Mouse (Mus musculus): ENCODE measurements at regions not wholly inside any gene's neighbourhood (a gene's known extent, or its start where the extent isn't known, plus 50 kb on each side); places are given as distances from the start of the nearest gene placed in this dataset.

DNA sequence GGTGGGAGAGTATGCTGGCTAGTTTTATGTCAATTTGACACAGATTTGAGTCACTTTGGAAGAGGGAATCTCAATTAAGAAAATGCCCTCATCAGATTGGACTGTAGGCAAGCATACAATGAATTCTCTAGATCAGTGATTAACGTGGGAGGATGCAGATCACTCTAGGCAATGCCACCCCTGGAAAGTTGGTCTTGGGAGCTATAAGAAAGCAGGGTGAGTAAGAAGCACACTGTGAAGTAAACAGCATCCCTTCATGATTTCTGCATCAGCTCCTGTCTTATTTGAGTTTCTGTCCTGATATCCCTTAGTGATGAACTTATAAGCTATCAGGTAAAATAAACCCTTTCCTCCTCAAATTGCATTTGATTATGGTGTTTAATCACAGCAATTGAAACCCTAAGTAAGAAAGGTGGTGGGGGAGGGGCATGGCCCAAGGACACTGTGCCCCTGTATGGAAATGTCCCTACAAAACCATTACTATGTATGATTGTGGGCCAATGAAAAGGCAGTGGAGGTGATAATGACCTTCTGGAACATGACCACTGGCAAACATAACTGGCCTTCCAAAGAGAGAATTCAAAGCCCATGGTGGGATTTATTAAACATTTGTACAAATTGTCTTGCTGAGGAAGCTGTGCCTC is 640.3 kb upstream of the Vstm2b start:
- DNase-seq (ENCODE audit: low spot score), result no peak

DNA sequence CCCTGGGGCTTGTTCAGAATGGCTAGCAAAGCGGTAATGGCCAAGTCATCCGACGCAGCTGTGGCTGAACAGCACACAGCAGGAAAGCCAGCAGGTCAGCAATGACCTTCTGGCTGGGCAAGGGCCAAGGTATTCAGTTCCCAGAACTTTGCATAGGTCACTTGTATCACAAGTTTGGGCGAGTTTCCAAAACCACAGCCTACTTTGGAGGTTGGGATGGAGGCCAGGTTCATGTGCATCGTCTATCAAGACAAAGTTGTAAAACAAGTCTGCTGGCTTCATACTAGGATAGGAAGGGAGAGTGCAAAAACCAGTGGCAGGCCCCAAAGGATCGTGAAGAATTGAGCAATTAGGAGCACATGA is 639.8 kb upstream of the Vstm2b start:
- no peak for DNase-seq (ENCODE audit: low spot score)

DNA sequence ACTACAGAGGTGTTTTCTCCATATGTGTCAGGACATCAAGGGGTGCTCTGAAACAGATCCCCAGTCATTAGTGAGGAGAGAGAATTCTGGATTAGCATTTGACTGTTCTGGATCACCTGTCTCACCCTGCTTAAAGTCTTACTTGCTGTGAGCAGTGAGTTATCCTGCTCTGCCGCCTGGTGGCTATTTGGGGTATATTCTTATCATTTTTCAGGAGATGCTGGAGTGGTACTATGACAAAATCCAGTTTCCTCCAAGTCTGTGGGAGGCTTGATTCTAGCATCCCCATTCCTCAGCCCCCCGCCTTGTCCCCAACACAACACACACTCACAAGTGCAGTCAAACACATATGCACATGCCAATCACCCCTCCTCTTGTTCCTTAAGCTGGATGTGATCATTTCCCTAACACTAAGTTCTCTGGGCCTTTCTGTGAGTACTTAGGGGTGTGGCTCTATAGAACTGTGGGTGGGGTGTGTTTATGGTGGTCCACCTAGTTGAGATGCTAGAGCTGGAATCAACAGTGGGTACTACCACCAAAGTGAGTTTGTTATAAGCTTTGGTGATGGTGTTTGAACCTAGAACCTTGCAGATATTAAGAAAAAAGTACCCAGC is 624.6 kb upstream of the Vstm2b start:
- peak; percentile 59 for DNase-seq (ENCODE audit: low spot score)

DNA sequence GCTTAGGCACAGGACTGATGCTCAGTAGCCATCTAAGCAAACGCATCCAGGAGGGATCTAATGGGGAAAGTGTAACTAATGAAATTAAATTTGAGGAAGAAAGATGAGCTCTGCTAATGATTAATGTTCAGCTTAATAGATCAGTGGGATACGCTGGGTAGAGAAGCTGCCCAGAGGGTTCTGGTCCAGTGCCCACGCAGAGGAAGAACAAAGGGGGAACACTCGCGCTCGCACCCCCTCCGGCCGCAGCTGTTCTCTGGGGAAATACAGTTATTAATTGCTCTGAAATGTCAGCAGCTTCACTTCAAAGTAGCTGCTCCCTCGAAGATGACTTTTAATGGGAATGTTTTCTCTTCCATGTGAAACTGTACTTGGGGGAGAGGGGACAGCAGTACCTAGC is 623.0 kb upstream of the Vstm2b start:
- no peak for DNase-seq (ENCODE audit: low spot score)

DNA sequence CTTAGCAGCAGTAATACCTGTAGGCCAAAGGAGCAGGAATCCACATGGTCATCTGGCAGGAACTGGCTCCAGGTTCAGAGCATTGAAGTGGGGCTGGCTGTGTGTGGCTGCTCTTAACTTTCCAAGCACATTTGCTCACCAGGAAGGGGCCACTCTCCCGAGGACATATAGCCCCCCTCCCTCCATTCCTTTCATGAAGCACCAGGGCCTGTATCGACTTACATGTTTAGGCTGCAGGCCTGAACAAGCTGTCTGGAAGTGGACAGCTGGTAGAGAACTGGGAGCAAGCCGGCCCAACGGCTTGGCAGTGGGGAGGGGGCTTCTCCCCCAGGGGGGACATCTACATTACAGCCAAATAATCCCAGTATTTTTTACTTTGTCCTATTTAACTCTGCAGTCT is 622.5 kb upstream of the Vstm2b start:
- DNase-seq (ENCODE audit: low spot score), result no peak

DNA sequence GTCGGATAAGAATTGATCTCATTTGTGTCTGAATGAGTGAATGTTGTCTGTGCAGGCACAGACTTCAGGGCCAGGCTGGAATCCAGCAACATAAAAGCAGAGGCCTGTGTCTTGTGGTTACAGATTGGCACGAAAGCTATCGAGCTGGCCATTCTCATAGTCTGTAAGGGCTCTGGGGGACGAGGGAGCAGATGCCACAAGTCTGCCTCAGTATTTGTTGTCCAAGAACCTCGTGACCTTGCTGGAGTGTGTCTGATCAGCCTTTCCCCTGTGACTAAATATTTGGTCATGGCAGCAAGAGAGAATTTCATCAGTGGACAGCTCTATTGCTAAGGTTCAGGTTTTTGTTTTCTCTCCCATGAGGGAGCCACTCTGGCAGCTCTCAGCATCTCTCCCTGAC is 622.0 kb upstream of the Vstm2b start:
- DNase-seq (ENCODE audit: low spot score), result no peak

DNA sequence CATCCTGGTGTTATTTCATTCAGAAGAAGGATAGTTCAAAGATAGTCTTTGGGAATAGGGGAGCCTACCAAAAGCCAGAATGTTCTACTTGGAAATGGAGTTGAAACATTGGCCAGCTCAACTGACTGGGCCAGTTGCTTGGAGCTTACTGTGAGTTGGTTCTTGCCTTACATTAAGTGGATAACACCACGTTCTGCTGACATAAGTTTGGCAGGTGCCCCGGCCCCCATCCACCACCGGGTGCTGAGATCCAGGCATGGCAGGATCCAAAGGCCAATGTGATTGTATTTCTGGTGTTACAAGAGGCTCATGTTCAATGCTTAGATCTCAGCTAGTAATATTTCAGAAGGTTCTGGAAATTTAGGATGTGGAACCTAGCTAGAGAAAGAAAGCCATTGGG is 608.0 kb upstream of the Vstm2b start:
- no peak for DNase-seq (ENCODE audit: low spot score)

DNA sequence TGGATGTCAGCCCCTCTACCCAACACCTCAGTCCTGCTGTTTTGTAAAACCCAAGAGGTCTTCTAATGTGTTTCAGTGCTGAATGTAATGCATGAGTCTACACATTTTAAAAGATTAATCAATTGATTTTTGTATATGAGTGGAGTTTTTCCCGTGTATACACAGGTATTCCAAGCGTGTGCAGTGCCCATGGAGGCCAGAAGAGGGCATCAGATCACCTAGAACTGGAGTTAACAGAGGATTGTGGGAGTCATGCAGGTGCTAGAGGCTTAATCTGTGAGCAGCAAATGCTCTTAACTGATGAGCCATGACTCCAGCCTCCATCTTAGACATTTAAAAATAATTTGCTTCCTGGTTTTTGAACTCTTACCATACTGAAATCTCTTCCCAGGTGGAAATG is 587.6 kb upstream of the Vstm2b start:
- DNase-seq (ENCODE audit: low spot score), result no peak

DNA sequence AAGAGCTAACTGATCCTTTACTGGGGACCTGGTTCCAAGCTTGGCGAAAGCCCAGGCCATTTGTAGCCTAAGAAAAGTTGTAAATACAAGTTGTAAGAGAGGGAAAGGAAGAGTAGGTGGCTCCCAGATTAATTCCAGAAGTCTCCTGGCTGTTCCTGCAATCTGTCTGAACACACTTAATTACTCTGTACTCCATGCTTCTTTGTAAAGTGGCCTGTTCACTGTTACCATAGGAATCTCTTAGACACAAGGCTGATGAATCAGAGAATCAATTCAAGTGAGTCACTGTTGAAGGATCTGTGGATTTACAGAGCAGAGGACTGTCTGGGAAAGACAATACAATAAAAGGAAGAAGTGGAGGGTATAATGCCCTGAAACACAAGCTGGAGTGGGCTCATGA is 577.0 kb upstream of the Vstm2b start:
- peak; percentile 37 for DNase-seq (ENCODE audit: low spot score)

DNA sequence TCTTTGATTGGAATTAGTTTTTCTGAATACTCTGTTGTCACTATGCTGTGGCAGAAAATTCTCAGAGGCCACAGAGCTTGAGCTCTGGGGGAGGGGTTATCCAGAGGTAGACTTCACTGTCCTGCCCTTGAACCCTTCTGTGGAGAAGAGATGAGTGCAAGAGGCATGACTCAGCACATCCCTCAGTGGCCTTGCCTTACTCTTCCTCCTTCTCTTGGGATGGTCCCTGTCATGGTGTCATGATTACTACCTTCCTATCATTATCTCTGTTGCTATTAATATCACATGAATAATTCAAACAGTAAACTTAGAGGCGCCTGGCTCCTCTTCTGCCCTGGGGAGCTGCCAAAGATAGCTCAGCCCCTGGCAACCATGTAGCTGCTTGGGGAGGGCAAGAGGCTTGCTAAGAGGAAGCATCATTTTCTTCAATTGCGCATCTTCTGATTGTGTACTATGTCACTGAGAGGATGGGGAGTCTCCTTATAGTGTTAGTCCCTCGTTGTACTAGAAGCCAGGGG is 572.9 kb upstream of the Vstm2b start:
- DNase-seq (ENCODE audit: low spot score), result no peak

DNA sequence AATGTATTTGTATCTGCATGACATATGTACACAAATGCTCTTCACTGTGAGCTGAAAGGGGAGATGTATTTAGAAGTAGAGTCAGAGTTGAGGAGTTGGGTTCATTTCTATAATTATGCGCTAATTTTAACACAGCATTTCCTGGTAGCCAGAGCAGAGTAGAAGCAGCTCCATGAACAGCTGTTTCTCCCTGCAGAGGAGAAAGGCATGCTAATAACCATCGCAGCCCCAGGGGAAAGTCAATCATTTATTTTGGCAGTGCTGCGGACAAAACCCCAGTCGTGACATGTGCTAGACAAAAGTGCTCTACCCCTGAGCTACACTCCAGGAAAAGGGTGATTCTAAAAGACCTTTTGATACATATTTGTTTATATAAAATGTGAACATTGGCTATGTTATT is 565.7 kb upstream of the Vstm2b start:
- DNase-seq (ENCODE audit: low spot score), result no peak

DNA sequence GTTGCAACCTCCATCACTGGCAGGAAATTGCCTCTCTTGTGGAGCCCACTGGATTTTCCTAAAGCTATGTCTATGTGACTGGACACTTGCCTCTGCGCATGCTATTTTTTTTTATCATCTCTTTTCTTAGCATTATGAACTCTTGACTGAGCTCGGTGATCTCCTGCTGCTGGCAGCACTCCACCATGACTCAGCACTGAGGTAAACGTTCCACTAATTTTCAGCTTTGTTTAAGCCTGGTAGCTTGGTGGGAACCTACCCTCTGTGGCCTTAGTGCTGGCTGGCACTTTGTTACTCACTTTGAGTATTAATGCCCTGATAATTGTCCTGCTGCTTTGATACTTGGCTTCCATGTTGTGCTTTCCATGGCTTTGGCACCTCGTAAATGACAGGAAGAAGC is 545.8 kb upstream of the Vstm2b start:
- DNase-seq (ENCODE audit: low spot score), result no peak

DNA sequence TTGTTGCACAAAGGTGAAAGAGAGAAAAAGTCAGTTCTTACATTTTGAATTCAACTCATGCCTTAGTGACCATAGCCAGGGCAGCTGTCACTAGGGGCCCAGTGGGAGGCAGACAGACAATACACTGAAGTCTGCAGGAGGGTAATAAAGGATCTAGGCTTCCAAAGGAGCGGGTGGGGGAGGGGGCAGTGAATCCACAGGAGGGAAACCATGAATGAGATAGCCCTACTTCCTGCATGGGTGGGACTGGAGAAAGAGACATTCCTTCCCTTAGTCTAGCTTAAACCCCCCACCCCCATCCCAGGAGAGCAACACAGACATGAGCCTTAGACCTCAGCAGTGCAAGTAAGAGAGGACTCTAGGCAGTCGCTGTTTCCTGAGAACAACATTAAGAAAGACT is 535.4 kb upstream of the Vstm2b start:
- no peak for DNase-seq (ENCODE audit: low spot score)

DNA sequence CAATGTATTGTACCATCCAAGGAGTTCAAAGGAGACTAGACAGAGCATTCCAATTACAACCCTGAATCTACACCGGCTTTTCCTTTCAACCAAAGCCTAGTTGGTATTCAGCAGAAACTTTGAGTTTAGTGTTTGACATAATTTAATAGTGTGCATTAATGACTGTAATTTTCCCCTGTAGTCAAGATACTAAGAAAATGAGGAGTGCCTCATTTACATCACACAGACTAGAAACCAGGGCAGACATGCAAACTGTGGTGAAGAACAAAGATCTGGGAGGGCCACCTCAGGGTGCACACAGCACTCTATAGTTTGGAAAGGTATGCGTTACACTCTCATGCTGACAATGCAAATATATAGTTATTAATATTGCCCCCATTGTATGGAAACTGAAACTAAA is 525.4 kb upstream of the Vstm2b start:
- DNase-seq (ENCODE audit: low spot score), result no peak

DNA sequence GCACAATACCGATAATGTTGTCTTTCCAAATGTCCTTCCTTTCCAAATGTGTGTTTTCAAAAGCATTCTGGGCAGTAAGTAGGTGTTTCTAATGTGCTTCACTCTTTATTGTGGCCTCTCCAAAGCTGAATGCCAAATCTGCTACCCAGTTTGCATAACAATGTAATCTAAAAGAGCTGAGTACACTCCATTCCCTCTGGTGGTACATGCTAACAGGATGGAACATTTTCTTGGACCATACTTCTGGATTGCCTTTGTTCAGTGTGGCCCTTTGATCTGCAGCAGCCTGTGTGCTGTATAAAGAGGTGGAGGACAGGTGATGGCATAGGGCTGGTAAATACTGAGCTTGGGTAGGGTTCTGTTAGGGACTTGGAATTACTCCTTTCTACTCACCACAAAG is 520.3 kb upstream of the Vstm2b start:
- no peak for DNase-seq (ENCODE audit: low spot score)

DNA sequence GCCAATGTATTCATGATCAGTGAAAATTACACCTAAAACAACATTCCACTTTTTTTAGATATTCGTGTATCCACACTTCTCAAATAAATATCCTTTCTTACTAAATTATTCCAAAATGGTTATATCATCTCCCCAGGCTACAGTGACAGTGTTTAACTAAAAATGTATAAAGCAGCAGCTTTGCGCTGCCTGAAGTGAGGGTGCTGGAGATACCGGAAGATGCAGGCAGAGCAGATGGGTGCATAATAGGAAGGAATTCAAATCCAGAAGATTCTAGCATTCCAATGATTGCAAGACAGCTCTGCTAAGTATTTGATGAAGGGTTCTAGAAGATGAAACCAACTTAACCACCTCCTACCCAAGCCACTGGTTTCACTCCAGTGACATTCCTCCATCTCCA is 516.9 kb upstream of the Vstm2b start:
- no peak for DNase-seq (ENCODE audit: low spot score)

DNA sequence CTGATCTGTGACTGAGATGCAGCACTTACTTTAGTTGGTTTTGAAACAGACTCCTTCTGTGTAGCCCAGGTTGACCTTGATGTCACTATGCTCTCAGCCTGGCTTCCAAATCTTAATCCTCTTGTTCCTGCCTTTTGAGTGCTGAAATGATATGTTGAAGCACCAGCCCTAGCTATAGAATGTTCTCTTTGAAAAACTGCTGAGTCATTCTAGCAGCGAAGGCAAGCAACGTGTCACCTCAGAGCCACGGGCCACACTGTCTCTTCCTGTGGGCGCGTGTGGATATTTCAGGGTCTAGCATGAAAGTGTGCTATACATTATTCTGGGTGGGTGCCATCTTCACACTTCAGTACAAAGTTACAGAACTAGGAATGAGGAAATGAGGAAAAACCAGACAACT is 510.0 kb upstream of the Vstm2b start:
- DNase-seq (ENCODE audit: low spot score), result no peak

DNA sequence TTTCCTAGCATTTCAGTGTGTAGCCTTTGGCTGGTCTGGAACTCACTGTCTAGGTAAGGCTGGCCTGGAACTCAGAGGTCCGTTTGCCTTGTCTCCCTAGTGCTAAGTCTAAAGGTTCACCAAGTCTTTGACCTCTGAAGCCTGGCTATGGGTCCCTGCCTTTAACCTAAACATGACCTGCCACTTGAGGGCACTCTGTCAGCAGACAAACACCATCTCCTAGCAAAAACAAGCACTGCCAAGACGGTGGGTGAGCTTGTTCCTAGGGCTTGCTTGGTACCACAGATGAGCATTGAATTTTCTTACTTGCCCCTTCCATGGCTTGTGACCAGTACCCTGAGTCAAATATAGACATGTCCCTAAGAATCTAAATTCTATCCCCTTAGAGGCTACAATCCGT is 508.3 kb upstream of the Vstm2b start:
- DNase-seq (ENCODE audit: low spot score), result no peak

DNA sequence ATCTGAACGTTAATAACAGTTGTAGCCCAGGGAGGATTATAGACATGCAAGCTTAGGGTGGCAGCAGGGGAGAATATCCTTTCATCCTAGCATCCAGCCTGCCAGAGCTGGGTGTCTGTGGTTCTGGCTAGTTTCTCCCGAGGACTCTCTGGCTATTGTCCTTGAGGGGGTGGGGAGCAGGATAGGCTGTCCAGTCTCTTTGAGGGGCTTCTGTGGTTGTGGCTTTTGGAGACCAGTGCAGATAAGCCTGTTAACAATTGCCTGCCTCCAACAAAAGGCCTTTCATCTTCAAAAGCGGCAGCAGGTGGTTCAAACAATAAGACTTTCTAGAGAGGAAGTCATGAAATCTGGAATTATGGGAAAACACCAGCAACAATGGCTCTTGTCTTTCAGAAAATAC is 507.2 kb upstream of the Vstm2b start:
- no peak for DNase-seq (ENCODE audit: low spot score)

DNA sequence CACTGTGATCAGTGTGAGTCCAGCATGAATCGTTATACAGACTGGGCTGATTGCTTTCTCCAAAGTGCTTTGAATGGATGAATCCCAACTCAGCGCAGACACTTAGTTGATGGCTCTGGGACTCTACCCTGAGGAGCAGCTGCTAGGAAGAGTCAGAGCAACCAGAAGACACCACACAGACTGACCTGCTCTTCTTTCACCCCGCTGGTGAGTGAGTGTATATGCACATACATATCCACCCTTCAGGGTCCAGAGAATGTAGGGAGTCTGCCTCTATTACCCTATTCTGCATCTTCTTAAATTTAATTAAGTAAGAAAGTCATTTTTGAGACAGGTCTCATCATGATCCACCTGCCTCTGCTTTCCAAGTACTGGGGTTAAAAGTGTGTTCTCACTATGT is 506.5 kb upstream of the Vstm2b start:
- DNase-seq (ENCODE audit: low spot score), result no peak

DNA sequence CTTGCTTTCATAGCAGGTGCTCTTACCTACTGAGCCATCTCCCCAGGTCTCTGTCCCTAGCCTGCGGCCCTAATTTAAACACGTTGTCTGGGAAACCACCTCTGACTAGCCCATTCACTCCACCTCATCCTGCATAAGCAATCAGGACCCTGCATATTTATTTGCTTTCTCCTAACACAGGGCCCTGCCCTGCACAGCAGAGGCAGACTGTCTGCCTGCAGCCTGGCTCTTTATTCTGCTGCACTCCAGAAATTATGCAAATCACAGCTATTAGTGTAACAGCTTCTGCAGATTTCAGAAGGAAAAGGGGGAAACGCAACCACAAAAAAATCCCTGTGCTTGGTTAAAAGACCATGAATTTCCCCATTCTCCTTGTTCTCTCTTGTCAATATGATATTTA is 505.9 kb upstream of the Vstm2b start:
- no peak for DNase-seq (ENCODE audit: low spot score)

DNA sequence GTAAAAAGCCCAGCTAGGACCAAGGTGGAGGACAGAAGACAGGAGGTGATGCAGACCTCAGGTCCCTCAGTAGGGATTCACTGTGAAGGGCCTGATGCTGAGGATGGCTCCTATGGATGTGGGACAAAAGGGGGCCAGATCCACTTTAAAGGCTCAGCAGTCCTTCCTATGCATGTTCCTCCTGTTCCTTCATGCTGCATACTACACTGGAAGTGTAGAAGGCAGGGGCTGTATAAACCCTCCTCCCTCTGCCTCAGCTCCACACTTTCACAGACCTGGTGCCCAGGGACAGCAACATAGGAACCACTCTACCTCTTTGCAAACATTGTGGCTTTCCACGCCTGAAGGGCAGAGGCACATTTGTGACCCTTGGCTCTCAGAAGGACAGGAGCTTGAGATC is 505.4 kb upstream of the Vstm2b start:
- DNase-seq (ENCODE audit: low spot score), result no peak

DNA sequence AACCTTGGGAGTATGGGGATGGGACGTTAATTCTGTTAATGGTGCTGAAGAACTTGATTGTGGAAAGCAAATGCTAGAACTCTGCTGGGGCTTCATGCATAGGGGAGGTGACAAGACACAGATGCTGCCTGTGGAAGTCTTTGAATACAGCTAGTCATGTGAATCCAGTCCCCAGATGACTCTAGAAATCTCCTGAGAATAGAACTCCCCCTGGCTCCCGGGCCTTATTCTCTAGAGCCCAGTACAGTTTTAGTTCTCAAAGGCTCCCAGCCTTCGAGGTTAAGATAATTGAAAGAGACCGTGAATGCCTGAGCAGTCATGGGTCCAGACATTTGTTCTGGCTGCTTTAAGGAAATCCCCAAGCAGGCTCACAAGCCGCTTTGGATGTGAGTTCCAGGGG is 499.9 kb upstream of the Vstm2b start:
- no peak for DNase-seq (ENCODE audit: low spot score)

DNA sequence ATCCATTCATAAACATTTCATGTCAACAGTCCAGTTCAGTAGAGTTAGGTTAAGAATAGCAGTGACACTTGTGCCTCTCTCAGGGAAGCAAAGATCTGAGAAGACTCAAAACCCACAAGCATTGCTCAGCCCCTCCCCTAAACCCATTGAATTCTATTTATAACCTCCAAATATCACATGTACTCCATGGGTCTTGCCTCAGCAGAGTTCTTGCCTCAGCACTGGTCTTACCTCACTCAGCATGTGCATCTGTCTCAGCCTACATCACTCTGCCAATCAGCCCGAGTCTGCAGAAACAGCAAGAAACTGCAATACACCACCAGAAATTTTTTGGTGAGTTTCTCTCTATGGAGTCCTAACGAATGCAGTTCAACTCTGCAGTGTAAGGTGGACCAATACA is 478.8 kb upstream of the Vstm2b start:
- DNase-seq (ENCODE audit: low spot score), result no peak

Data from layer of hippocampus, adult 9-10 months (tissue).